Mouse (Mus musculus): ENCODE results near the gene Pou2f2. TPM values are rescaled to one million over a fixed set of nuclear protein-coding genes. Genes with fewer than 3 reads are reported as not detected.

Pou2f2 gene
- polyA plus RNA-seq, 1 experiment from 2014 or later = 0.91 TPM

DNA sequence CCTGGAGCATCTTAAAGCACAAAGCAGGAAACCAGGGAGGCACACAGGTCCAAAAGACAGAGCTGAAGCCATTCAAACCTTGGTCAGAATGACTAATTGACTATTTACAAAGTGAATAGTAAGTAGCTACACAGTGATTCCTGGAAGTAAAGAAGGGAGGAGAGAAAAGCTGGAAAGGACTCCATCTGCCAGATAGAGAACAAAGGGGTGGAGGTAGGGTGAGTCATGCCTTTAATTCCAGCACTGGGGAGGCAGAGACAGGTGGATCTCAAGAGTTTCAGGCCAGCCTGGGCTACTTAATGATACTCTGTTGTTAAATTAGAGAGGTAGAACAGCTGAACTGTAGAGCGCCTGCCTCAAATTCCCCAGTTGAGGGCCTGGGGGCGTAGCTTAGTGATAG, 34.6 kb upstream of the Pou2f2 start:
- H3K36me3 ChIP-seq = peaks cover 31% of the 10 kb centered on the region
- H3K4me3 ChIP-seq = no peak overlapping the region
- no peaks in the 10 kb centered on the region for H3K27me3 ChIP-seq
- H3K27ac ChIP-seq = no peak overlapping the region
- no peaks in the 10 kb centered on the region for H3K9me3 ChIP-seq
- ATAC-seq (ENCODE audit: insufficient number of reproducible peaks, insufficient read depth, low FRiP score, low TSS enrichment, low read depth) = no peak
- no peak overlapping the region for H3K4me2 ChIP-seq
- no peak overlapping the region for H3K9ac ChIP-seq
- 92% methylated on average over 2 of the region's 2 CpGs for WGBS
- H3K4me1 ChIP-seq = peaks cover 9% of the 10 kb centered on the region

DNA sequence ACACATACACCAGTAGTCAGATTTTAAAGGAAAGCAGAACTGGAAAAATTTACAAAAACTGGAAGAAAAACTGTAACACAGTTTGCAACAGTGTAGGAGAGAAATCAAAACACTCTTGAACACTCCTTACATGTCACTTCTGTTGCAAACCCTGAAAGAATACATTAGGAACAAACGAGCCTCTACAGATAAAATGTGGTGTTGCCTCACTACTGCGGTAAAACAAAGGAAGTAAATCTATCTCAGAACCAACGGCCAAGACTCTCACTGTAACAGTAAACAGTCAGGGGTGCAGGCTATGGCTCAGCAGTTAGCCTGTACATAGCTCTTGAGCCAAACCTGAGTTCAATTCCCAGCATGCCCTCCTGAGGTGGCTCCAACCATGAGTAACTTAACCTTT, 33.6 kb upstream of the Pou2f2 start:
- H3K36me3 ChIP-seq = peaks cover 40% of the 10 kb centered on the region
- no peak overlapping the region for H3K4me3 ChIP-seq
- ATAC-seq (ENCODE audit: insufficient number of reproducible peaks, insufficient read depth, low FRiP score, low TSS enrichment, low read depth) = no peak
- H3K4me2 ChIP-seq = no peak overlapping the region
- 78% methylated on average over 3 of the region's 3 CpGs for WGBS
- 0 out of 2 replicates have a peak, but pooled peaks cover 2% of the 10 kb centered on the region for H3K4me1 ChIP-seq
- no peak overlapping the region for H3K27ac ChIP-seq
- H3K9ac ChIP-seq = no peak overlapping the region
- no peaks in the 10 kb centered on the region for H3K9me3 ChIP-seq
- H3K27me3 ChIP-seq = no peaks in the 10 kb centered on the region

DNA sequence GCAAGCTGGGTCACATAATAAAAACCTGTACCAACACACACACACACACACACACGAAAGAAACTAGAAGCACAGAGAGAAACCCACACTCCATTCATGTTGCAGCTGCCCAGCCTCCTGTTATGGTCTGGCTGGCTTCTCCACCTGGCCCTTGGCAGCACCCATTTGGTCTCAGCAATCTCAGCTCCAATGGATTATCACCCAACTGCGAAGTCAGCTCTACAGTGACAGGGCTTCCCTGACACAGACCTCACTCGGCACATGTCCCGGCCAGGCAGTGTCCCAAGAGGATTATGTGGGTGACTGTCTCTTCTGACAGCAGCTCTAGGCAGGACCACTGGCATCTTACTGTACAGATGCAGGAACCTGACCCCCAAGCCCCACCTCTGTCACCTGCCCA, 31.0 kb upstream of the Pou2f2 start:
- H3K27ac ChIP-seq = no peak overlapping the region
- no peak for ATAC-seq (ENCODE audit: insufficient number of reproducible peaks, insufficient read depth, low FRiP score, low TSS enrichment, low read depth)
- H3K27me3 ChIP-seq = no peaks in the 10 kb centered on the region
- H3K9ac ChIP-seq = no peak overlapping the region
- H3K4me1 ChIP-seq = no peaks in the 10 kb centered on the region
- WGBS = 92% methylated on average over 4 of the region's 4 CpGs
- no peak overlapping the region for H3K4me2 ChIP-seq
- H3K36me3 ChIP-seq = peaks cover 57% of the 10 kb centered on the region
- no peaks in the 10 kb centered on the region for H3K9me3 ChIP-seq
- H3K4me3 ChIP-seq = no peak overlapping the region

DNA sequence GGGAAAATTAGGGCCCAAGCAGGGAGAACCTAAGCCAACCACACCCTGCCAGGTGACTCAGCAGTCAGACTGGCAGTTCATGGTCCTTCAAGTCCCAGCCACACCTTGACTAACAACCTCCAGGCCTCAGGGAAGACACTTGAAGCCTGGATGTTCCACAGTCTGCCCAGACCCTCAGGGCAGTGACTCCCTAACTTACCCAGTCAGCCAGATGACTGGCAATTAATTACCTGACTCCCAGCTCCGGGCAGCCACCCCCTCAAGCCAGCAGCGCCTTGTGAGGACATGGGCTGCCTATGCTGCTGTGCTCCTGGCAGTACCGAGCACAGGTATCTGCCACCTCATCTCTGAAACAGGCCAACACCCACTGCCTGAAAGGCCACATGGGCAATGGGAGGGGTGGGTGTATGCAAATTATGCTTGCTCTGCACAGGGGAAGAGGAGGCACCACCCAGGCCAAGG, 29.7 kb upstream of the Pou2f2 start:
- H3K9me3 ChIP-seq = no peaks in the 10 kb centered on the region
- ATAC-seq (ENCODE audit: insufficient number of reproducible peaks, insufficient read depth, low FRiP score, low TSS enrichment, low read depth) = no peak
- H3K4me3 ChIP-seq = no peak overlapping the region
- no peaks in the 10 kb centered on the region for H3K27me3 ChIP-seq
- no peak overlapping the region for H3K27ac ChIP-seq
- no peak overlapping the region for H3K9ac ChIP-seq
- no peaks in the 10 kb centered on the region for H3K4me1 ChIP-seq
- peaks cover 55% of the 10 kb centered on the region for H3K36me3 ChIP-seq
- no peak overlapping the region for H3K4me2 ChIP-seq
- WGBS = 62% methylated on average over 3 of the region's 3 CpGs

DNA sequence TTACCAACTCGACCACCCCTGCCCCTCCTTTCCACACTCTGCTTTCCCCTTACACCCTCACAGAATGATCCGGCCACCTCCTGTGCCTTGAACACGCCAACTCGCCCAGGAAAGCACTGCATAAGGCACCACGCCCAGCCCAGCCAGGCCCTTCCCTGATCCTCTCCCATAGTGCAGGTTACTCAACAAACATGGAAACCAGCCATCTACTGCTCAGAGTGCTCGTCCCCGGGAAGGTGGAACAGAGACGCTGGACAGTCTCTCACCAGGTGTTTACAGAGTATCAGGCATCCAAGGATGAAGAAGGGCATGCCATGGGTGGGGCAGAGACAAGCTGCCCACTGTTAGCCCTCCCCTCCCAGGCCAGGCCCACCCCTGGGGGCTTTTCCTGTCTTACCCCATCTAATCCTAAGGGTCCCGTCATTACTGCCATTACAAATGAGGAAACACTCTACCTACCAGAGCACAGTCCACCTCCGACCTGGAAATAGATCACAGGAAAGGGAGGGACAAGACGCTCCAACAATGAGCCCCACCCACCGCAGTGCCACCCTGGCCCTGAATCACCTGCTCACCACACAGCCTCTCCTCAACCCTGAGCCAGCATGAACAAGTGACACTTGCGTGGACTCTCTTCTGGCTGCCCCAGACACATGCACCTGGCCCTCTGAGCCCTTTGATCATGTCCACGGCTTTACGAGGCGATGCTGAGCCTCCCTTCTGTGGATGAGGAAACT, 26.7 kb upstream of the Pou2f2 start:
- Histone ChIP-seq H3K9me3 (no peaks in the 10 kb centered on the region), H3K27ac (no peak overlapping the region), H3K9ac (no peak overlapping the region), H3K4me2 (no peak overlapping the region), H3K4me1 (no peaks in the 10 kb centered on the region), H3K36me3 (peaks cover 73% of the 10 kb centered on the region), H3K27me3 (no peaks in the 10 kb centered on the region), H3K4me3 (no peak overlapping the region)
- ATAC-seq (ENCODE audit: insufficient number of reproducible peaks, insufficient read depth, low FRiP score, low TSS enrichment, low read depth) = no peak
- 90% methylated on average over 16 of the region's 16 CpGs for WGBS

DNA sequence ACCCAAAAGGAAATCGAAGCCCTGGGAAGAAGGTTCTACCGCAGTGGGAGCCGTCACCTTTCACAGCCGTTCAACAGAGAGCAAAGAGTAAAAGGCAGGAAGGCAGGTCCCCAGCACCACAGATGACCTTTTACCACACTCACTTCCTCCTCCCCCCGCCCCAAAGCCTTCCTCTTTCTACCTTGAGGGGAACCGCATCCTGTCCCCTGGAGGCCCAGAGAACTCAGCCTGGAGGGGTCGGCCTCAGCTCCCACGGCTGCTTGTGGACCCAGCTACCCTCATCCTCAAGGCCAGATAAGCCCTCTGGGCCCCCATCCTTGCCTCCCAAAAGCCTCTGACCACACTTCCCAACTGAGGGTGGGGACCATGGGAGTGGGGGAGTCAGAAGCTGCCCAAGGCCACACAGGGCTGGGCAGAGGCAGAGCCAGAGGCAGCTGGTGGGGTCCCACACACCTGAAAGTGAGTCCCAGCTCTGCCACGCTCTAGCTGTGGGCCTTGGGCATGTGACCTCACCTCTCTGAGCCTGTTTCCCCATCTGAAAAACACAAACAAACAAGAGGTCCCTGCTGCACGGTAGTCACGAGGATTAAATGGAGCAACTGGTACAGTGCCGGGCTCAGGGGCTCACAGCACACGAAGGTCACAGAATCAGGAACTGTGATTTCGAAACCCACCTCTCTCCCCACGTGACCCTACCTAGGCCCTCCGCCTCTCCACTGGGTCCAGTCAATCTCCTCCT, 26.0 kb upstream of the Pou2f2 start:
- no peaks in the 10 kb centered on the region for H3K9me3 ChIP-seq
- H3K36me3 ChIP-seq = peaks cover 65% of the 10 kb centered on the region
- no peak overlapping the region for H3K9ac ChIP-seq
- no peaks in the 10 kb centered on the region for H3K27me3 ChIP-seq
- no peak overlapping the region for H3K27ac ChIP-seq
- WGBS = 73% methylated on average over 16 of the region's 16 CpGs
- no peaks in the 10 kb centered on the region for H3K4me1 ChIP-seq
- ATAC-seq (ENCODE audit: insufficient number of reproducible peaks, insufficient read depth, low FRiP score, low TSS enrichment, low read depth) = no peak
- H3K4me3 ChIP-seq = no peak overlapping the region
- H3K4me2 ChIP-seq = no peak overlapping the region

DNA sequence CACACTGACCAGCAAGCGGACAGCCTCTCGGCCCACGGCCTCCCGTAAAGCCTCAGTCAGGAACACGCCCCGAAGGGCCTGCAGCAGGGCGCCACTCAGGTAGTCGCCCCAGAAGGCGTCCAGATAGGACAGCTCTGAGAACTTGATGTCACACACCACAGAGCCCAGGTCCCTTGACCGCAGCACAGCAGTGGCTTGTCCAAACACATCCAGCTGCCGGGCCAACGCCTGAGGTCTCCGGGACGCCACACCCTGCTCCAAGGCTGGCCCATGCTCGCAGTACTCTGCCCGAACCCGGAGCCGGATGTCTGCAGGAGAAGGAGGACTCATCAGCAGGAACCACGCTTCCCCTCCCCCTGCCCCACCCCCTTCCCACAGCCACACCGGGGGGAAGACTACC, 24.1 kb upstream of the Pou2f2 start:
- no peak overlapping the region for H3K9ac ChIP-seq
- H3K27ac ChIP-seq = no peak overlapping the region
- no peaks in the 10 kb centered on the region for H3K4me1 ChIP-seq
- peaks cover 48% of the 10 kb centered on the region for H3K36me3 ChIP-seq
- WGBS = 83% methylated on average over 20 of the region's 20 CpGs
- H3K27me3 ChIP-seq = no peaks in the 10 kb centered on the region
- no peaks in the 10 kb centered on the region for H3K9me3 ChIP-seq
- no peak overlapping the region for H3K4me3 ChIP-seq
- H3K4me2 ChIP-seq = no peak overlapping the region
- no peak; the same call in 1 of the 2 replicates for ATAC-seq (ENCODE audit: insufficient number of reproducible peaks, insufficient read depth, low FRiP score, low TSS enrichment, low read depth)

DNA sequence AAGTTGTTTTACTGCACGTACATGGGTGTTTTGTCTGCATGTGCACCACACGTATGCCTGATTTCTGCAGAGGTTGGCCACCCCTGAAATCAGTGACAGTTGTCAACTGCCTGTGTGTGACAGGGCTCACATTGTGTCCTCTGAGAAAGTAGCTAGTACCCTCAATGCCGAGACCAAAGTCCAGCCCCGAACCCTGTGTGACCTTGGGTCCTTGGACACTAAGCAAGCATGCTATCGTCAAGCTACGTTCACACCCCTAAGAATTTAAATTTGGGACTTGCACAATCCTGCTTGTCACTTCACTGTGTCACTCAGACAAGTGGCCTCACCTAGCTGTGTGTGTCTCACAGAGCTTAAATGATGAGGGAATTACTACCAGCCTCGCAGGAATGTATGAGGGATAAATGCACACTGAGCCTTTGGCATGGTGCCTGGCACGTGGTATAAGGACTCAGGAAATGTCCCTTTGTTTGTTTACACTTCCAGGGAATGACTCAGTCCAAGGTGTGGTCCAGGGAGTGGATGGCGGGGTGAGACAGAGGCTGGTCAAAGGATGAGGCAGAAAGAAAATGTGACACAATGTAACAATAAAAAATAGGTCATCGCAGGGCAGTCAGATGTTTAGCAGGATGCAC, 18.0 kb upstream of the Pou2f2 start:
- Histone ChIP-seq H3K36me3 (peaks cover 7% of the 10 kb centered on the region), H3K4me2 (no peak overlapping the region), H3K9me3 (no peaks in the 10 kb centered on the region), H3K4me1 (no peaks in the 10 kb centered on the region), H3K4me3 (no peak overlapping the region), H3K27ac (no peak overlapping the region), H3K27me3 (no peaks in the 10 kb centered on the region), H3K9ac (no peak overlapping the region)
- WGBS = 67% methylated on average over 10 of the region's 10 CpGs
- no peak for ATAC-seq (ENCODE audit: insufficient number of reproducible peaks, insufficient read depth, low FRiP score, low TSS enrichment, low read depth)

DNA sequence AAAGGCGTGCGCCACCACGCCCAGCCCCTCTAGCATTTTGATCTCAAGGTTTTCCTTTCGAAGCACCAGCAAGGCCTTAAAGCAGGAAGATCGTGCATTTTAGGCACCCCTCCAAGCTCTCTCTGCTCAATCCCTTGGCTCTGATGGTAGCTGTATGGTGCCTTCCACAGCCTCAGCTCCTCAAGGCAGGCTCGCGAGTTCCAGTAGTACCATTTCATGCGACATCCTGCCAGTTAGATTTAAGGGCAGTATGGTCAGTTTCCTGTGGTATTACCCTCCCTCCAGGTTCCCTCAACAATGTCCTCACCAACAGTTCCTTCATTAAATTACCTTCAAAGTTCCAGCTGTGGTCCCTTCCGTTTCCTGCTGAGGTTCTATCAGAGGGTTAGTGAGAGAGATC, 16.6 kb upstream of the Pou2f2 start:
- Histone ChIP-seq H3K27me3 (no peaks in the 10 kb centered on the region), H3K27ac (no peak overlapping the region), H3K36me3 (no peaks in the 10 kb centered on the region), H3K9me3 (no peaks in the 10 kb centered on the region), H3K9ac (no peak overlapping the region), H3K4me2 (no peak overlapping the region), H3K4me1 (no peaks in the 10 kb centered on the region), H3K4me3 (no peak overlapping the region)
- 87% methylated on average over 9 of the region's 9 CpGs for WGBS
- no peak for ATAC-seq (ENCODE audit: insufficient number of reproducible peaks, insufficient read depth, low FRiP score, low TSS enrichment, low read depth)

DNA sequence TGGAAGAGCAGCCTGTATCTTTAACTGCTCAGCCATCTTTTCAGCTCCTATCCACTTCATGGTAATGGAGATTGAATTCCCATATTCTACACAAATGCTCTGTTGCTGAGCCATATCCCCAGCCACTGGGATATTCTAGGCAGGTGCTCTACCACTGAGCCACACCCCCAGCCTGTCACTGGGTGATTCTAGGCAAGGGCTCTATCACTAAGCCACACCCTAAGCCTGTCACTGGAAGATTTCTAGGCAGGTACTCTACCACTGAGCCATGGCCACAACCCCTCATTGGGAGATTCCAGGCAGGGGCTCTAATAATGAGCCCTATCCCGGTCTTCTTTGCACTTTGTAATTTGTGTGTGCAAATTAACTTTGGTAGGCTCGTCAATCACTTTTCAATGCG, 15.6 kb upstream of the Pou2f2 start:
- no peak for ATAC-seq (ENCODE audit: insufficient number of reproducible peaks, insufficient read depth, low FRiP score, low TSS enrichment, low read depth)
- Histone ChIP-seq H3K9me3 (no peaks in the 10 kb centered on the region), H3K4me1 (no peaks in the 10 kb centered on the region), H3K4me2 (no peak overlapping the region), H3K27me3 (no peaks in the 10 kb centered on the region), H3K27ac (no peak overlapping the region), H3K4me3 (no peak overlapping the region), H3K36me3 (no peaks in the 10 kb centered on the region), H3K9ac (no peak overlapping the region)
- 73% methylated on average over 3 of the region's 3 CpGs for WGBS

DNA sequence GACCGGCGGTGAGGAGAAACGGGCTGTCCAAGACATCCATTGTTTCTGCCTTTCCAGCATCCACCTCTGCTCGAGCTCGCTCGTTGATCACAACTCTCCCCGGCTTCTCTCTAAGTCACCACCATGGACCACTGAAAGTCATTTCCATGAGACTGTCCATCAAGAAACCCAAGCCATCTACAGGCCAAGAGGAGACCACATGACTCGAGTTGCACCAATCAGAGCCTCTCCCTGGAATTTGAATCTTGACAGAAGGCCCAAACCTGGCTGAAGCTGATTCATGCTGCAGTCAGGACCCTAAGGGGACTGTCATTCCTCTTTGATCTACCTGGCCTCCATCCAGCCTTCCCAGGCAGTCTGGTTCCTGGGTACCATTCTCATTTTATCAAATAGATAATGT, 12.6 kb upstream of the Pou2f2 start:
- H3K9ac ChIP-seq = no peak overlapping the region
- ATAC-seq (ENCODE audit: insufficient number of reproducible peaks, insufficient read depth, low FRiP score, low TSS enrichment, low read depth) = no peak
- H3K36me3 ChIP-seq = no peaks in the 10 kb centered on the region
- 74% methylated on average over 8 of the region's 8 CpGs for WGBS
- no peaks in the 10 kb centered on the region for H3K9me3 ChIP-seq
- no peak overlapping the region for H3K4me3 ChIP-seq
- H3K4me2 ChIP-seq = no peak overlapping the region
- H3K27me3 ChIP-seq = no peaks in the 10 kb centered on the region
- no peak overlapping the region for H3K27ac ChIP-seq
- H3K4me1 ChIP-seq = no peaks in the 10 kb centered on the region

DNA sequence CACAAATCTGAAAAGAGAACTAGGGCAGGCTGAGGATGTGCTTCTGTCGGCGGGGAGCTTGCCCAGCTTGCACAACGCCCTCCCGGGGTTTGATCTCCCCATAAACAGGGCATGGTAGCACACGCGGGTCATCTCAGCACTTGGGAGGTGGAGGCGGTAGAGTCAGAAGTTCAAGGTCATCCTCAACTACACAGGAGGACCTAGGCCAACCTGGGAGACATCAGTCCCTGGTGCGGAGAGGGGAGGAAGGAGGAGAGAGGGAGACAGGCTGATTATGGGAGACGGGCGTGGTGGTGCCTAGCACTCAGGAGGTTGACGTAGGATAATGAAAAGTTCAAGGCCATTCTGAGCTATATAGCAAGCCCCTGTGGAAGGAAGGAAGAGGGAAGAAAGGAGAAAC, 11.3 kb upstream of the Pou2f2 start:
- Histone ChIP-seq H3K4me1 (no peaks in the 10 kb centered on the region), H3K9me3 (no peaks in the 10 kb centered on the region), H3K27ac (no peak overlapping the region), H3K4me2 (no peak overlapping the region), H3K9ac (no peak overlapping the region), H3K4me3 (no peak overlapping the region), H3K27me3 (0 out of 2 replicates have a peak, but pooled peaks cover 3% of the 10 kb centered on the region), H3K36me3 (no peaks in the 10 kb centered on the region)
- 88% methylated on average over 11 of the region's 11 CpGs for WGBS
- ATAC-seq (ENCODE audit: insufficient number of reproducible peaks, insufficient read depth, low FRiP score, low TSS enrichment, low read depth) = no peak

Data from embryonic facial prominence, embryonic 13.5 days (tissue).